Mouse (Mus musculus) kidney, postnatal 14 days (tissue): ENCODE measurements around the gene Aoc3.
"Not testable (repeated sequence)": the region's sequence is repeated elsewhere in the genome, so short reads cannot be mapped to it uniquely, and the experiment has no call there.

Experiments
- DNase-seq: peaks from one replicate; pipeline ENCODE4 v3.0.0; 2022; ENCODE audit warnings: mixed read lengths

The Aoc3 gene

GRCm38 (mm10) chr11:101330371-101330924, at the start of gene Aoc3:
Aoc3 (plus strand) TSS chr11:101330605.
- peak; percentile 34 for DNase-seq

DNA sequence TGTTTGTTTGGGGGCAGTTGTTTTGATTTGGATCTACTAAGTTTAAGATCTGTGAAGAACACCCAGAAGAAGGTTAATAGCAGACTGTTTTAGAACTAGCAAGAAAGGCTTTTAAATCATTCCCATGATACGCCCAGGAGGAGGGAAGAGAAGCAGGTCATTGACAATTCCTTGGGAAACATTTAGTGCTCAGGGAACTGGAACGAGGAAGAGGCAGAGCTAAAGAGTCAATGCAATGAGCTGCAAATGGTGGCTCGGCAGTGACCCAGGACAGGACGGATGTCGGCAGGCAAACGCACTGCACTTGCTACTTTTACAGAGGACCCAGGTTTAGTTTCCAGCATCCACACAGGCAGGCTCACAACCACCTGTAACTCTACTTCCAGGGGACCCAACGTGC, 49.6 kb upstream of the Aoc3 start:
- DNase-seq: no peak

GRCm38 (mm10) chr11:101282896-101283295, 47.5 kb upstream of the Aoc3 start:
- DNase-seq: no peak

DNA sequence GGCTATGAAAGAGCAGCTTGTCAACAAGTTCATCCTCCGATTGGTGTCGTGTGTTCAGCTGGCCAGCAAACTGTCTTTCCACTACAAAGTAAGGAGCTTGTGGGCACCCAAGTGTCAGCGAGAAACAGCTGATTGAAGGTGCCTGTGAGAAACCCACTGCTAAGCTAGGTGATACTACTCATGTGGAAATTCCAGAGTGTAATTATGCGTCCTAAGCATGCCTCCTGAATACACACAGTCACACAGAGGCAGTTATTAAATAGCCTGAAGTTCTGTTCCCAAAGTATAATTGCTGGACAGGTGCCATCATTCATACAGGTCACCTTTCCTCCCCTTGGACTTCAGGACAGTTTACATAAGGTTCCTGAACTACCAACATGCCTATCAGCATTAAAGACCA, 46.6 kb upstream of the Aoc3 start:
- peak; percentile 69 for DNase-seq

- no peak for DNase-seq
These were observed 43.1 kb upstream of the Aoc3 start for GRCm38 (mm10) chr11:101287306-101287705.

DNA sequence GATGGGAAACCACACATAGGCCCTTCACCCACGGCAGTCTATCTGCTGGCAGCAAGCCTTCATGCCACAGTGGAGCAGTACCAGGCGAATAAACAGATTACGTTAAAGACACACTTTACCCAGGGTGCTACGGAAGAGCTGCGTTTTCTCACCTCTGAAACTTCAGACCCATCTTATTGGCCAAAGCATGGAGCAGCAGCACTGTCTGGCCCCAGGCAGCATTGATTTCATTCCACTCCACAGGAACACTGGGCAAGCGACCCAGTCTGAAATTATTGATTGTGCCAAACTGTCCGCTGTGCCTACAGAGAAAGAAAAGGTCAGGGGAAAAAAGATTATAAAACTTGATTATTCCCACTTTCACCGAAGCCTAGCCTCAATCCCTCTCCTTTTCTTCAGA, 39.2 kb upstream of the Aoc3 start:
- no peak for DNase-seq

GRCm38 (mm10) chr11:101295191-101295590, 35.2 kb upstream of the Aoc3 start:
- no peak for DNase-seq

- no peak for DNase-seq
These were observed 29.5 kb upstream of the Aoc3 start for GRCm38 (mm10) chr11:101300881-101301280.

GRCm38 (mm10) chr11:101301299-101302003, 29.0 kb upstream of the Aoc3 start:
- DNase-seq: no peak

DNA sequence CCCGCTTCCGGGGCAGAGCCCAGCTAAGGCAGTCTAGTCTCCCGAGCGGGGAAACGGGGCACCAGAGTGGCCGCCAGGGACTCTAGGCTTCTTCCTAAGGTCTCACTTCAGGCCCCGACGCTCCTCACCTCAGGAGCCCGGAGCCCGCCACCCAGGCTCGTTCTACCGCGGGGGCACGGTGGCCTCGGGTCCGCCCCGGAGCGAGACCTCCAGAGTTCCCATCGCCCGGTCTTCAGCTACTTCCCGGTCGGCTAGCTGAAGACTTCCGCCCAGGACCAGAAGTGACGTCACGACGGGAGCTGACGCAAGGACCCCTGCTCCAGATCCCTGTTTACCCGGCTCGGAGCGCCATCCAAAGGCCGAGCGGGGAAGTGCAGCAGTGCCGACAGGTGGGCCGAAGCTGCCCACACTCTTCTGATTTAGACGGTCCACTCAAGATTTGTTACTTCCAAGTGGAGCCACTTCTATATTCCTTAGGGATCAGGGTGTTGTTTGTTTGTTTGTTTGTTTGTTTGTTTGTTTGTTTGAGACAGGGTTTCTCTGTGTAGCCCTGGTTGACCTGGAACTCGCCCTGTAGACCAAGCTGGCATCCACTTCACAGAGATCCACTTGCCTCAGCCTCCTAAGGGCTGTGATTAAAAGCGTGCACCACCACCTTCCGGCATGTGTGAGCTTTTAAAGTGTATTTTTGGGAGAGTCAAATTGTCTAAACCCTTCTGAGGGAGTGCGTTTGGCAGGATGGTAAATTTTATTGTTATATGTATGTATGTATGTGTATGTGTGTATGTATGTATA, 28.2 kb upstream of the Aoc3 start, which contains the start of gene Becn1:
Gene Becn1 (minus strand): TSS at position 283 of the 795 bp plus-strand sequence.
- DNase-seq: peak; percentile 97

GRCm38 (mm10) chr11:101307744-101308143, 22.7 kb upstream of the Aoc3 start:
- no peak for DNase-seq

DNA sequence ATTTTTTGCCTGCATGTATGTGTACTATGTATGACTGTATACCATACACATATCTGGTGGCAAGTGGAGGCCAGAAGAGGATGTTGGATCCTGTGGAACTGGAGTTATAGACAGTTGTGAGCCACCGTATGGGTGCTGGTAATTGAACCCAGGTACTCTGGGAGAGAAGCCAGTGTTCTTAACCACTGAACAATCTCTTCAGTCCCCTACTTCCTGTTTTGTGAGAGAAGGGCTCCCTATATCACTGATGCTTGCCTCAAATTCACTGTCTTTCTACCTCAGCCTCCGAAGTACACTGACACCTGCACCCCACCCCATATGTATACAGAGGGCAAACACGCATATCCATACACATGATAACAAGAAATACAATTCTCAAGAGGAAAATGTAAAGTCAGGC, 19.3 kb upstream of the Aoc3 start:
- no peak for DNase-seq

DNA sequence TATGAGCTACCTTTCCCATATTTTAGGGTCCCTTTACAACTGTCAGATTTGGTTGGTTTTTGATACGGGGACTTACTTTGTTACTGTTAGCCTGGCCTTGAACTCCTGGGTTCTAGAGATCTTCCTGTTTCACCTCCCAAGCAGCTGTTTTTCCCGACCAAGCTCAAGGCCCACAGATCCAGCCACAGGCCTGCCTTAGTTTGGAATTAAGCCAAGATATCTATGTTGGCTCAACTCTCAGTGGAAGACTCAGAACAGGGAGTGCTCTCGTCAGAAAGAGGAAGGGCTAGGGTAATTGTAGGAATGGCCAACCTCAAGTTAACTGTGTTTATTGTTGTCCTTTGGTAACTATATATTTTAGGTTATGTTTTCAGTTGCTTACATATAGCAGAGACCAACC, 18.3 kb upstream of the Aoc3 start:
- no peak for DNase-seq

- DNase-seq: no peak
These were observed 15.8 kb upstream of the Aoc3 start for GRCm38 (mm10) chr11:101314567-101314966.

DNA sequence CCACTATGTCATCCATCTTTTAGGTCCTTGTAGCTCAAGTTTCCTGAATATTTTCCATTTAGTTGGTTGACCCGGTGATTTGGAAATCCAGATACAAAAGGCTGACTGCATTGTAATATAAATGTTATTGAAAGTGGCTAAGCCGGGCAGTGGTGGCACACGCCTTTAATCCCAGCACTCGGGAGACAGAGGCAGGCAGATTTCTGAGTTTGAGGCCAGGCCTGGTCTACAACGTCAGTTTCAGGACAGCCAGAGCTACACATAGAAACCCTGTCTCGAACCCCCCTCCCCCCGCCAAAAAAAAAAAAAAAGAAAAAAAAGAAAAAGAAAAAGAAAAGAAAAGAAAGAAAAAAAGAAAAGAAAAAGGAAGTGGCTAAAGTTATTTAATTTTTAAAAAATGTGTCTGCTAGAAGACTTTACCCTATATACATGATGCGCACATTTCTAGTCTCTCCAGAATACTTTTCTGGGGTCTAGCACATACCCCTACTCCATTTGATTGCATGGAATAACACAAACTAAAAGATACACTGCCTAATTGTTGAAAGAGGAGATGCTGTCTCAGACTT, 15.2 kb upstream of the Aoc3 start:
- DNase-seq: no peak

GRCm38 (mm10) chr11:101315665-101316500, 14.5 kb upstream of the Aoc3 start, which contains the start of gene Psme3:
Psme3 (plus strand) TSS chr11:101316213.
- DNase-seq: peak; percentile 95

GRCm38 (mm10) chr11:101316501-101316917, 13.9 kb upstream of the Aoc3 start:
- DNase-seq: peak; percentile 25

- DNase-seq: peak; percentile 88
These were observed 6.8 kb upstream of the Aoc3 start for GRCm38 (mm10) chr11:101323609-101324008.

- no peak for DNase-seq
These were observed 5.6 kb upstream of the Aoc3 start, which contains the start of gene Aoc2 for GRCm38 (mm10) chr11:101324763-101325162. Aoc2 (plus strand) TSS chr11:101325063.

DNA sequence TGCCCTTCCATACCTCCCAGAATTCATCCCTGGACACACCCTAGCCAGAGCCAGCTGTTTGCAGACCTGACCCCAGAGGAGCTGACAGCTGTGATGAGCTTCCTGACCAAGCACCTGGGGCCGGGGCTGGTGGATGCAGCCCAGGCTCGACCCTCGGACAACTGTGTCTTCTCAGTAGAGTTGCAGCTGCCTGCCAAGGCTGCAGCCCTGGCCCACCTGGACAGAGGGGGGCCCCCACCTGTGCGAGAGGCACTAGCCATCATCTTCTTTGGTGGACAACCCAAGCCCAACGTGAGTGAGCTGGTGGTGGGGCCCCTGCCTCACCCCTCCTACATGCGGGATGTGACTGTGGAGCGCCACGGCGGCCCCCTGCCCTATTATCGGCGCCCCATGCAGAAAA, 5.2 kb upstream of the Aoc3 start:
- not testable (repeated sequence) for DNase-seq

GRCm38 (mm10) chr11:101326147-101326546, 4.3 kb upstream of the Aoc3 start:
- DNase-seq: no peak

DNA sequence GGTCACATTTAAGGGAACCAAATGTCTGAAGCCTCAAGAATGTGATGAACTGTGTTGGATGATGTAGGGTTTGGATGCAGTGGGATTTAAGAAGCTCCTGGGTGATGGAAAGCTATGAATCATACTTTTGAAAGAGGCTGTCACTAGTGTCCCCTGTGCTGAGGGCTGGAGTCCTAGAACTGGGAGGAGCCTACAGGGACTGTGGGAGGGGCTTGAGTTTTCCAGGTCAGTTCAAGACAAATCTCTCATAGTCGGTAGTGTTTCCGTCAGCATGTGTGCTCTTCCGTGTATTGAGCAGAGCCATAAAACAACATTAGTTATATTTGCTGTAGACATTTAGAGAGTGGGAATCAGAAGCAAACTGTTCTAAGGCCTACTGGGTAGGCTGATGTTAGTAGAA, 3.1 kb upstream of the Aoc3 start:
- no peak for DNase-seq
